Mouse (Mus musculus): ENCODE data around the gene Wdr86.

Gene Wdr86

GRCm38 (mm10) chr5:24730488-24730871 is at the start of gene Wdr86:
TSS of gene Wdr86 (minus strand) at chr5:24730727.
- no peak for DNase-seq (ENCODE audit: low spot score in 2 of 2)

GRCm38 (mm10) chr5:24779881-24780512 is 49.5 kb upstream of the Wdr86 start:
- DNase-seq (ENCODE audit: low spot score in 2 of 2) = peak in 1 of 2 experiments; percentile 58

GRCm38 (mm10) chr5:24779321-24779720 is 48.8 kb upstream of the Wdr86 start:
- DNase-seq (ENCODE audit: low spot score in 2 of 2) = peak in 1 of 2 experiments; percentile 30

GRCm38 (mm10) chr5:24778843-24779140 is 48.3 kb upstream of the Wdr86 start:
- DNase-seq (ENCODE audit: low spot score in 2 of 2) = peak in 1 of 2 experiments; percentile 58

GRCm38 (mm10) chr5:24778082-24778842 is 47.7 kb upstream of the Wdr86 start:
- DNase-seq (ENCODE audit: low spot score in 2 of 2) = peak in 1 of 2 experiments; percentile 42

- peak in 1 of 2 experiments; percentile 60 for DNase-seq (ENCODE audit: low spot score in 2 of 2)
Observed at GRCm38 (mm10) chr5:24776681-24777080, 46.2 kb upstream of the Wdr86 start.

GRCm38 (mm10) chr5:24774549-24774948 is 44.0 kb upstream of the Wdr86 start:
- peak in 1 of 2 experiments; percentile 51 for DNase-seq (ENCODE audit: low spot score in 2 of 2)

GRCm38 (mm10) chr5:24757816-24758215 is 27.3 kb upstream of the Wdr86 start, which contains the start of gene Crygn:
TSS of gene Crygn (minus strand) at chr5:24758008.
- no peak for DNase-seq (ENCODE audit: low spot score in 2 of 2)

- DNase-seq (ENCODE audit: low spot score in 2 of 2) = no peak
Observed at GRCm38 (mm10) chr5:24756931-24757330, 26.4 kb upstream of the Wdr86 start.

GRCm38 (mm10) chr5:24752175-24752498 is 21.6 kb upstream of the Wdr86 start:
- no peak for DNase-seq (ENCODE audit: low spot score in 2 of 2)

GRCm38 (mm10) chr5:24751305-24752174 is 21.0 kb upstream of the Wdr86 start:
- peak in 1 of 2 experiments; percentile 63 for DNase-seq (ENCODE audit: low spot score in 2 of 2)

- peak; percentile 86 to 90 for DNase-seq (ENCODE audit: low spot score in 2 of 2)
Observed at GRCm38 (mm10) chr5:24750321-24751304, 20.1 kb upstream of the Wdr86 start.

- no peak for DNase-seq (ENCODE audit: low spot score in 2 of 2)
Observed at GRCm38 (mm10) chr5:24749731-24750130, 19.2 kb upstream of the Wdr86 start.

- no peak for DNase-seq (ENCODE audit: low spot score in 2 of 2)
Observed at GRCm38 (mm10) chr5:24747533-24747932, 17.0 kb upstream of the Wdr86 start.

- DNase-seq (ENCODE audit: low spot score in 2 of 2) = no peak
Observed at GRCm38 (mm10) chr5:24743956-24744355, 13.4 kb upstream of the Wdr86 start.

GRCm38 (mm10) chr5:24741172-24741885 is 10.8 kb upstream of the Wdr86 start:
- DNase-seq (ENCODE audit: low spot score in 2 of 2) = no peak

- DNase-seq (ENCODE audit: low spot score in 2 of 2) = peak; percentile 74 to 76
Observed at GRCm38 (mm10) chr5:24739141-24739753, 8.7 kb upstream of the Wdr86 start.

- DNase-seq (ENCODE audit: low spot score in 2 of 2) = no peak
Observed at GRCm38 (mm10) chr5:24738517-24738916, 8.0 kb upstream of the Wdr86 start.

- DNase-seq (ENCODE audit: low spot score in 2 of 2) = no peak
Observed at GRCm38 (mm10) chr5:24737595-24737994, 7.1 kb upstream of the Wdr86 start.

- DNase-seq (ENCODE audit: low spot score in 2 of 2) = no peak
Observed at GRCm38 (mm10) chr5:24733771-24734426, 3.4 kb upstream of the Wdr86 start.

All from urinary bladder, postnatal 4 days (tissue).